25 mouse cellular contexts compared by ENCODE assay signal in the genomic region with DNA sequence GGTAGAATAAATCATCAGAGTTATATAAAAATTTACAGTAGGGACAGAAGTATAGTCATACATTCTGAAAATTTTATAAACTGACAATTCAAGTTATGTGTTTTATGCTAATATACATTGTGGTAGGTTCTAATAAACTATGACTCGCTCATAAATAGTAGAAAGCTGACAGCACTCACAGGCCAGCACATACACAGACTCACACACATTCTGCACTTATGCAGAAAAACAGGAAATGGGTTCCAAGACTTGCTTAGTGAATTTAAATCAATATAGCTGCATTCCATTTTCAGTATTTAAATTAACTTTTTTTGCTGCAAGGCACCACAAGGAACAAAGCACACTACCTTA.
DNase-seq lines count a peak whose midpoint lies in the region; ATAC-seq and TF ChIP-seq lines count a peak whose summit lies in the region.
"Had no signal": no experiment of that assay in that cellular context is flagged by ENCODE, and none has a peak within 500 bp of the region (broad histone marks: within the 10 kb centered on the region; RNA-seq: fewer than 3 reads in every experiment).

No protein-coding gene starts in this region.

- no peaks in the 10 kb centered on the region for H3K36me3 ChIP-seq in hindbrain, embryonic 13.5 days
- H3K36me3 ChIP-seq in hindbrain, embryonic 11.5 days (ENCODE audit: control insufficient read depth, insufficient read depth, low read length): no peaks in the 10 kb centered on the region
- H3K36me3 ChIP-seq in stomach, embryonic 16.5 days (ENCODE audit: control insufficient read depth, insufficient read depth, low read length): no peaks in the 10 kb centered on the region
- no peaks in the 10 kb centered on the region for H3K36me3 ChIP-seq in stomach, postnatal 0 days (ENCODE audit: control insufficient read depth, insufficient read depth, low read length)
- H3K36me3 ChIP-seq in hindbrain, postnatal 0 days (ENCODE audit: insufficient read depth, low read length): no peaks in the 10 kb centered on the region
- no peaks in the 10 kb centered on the region for H3K36me3 ChIP-seq in lung, postnatal 0 days (ENCODE audit: insufficient read depth, low read length)
- no peaks in the 10 kb centered on the region for H3K36me3 ChIP-seq in heart, embryonic 11.5 days (ENCODE audit: control insufficient read depth, insufficient read depth, low read length)
- H3K36me3 ChIP-seq: embryonic facial prominence, embryonic 13.5 days; heart, embryonic 10.5 days; liver, embryonic 15.5 days had no signal

- 0 out of 2 replicates have a peak, but pooled peaks have one; percentile 23 for ATAC-seq in hindbrain, embryonic 13.5 days (ENCODE audit: low FRiP score)
- ATAC-seq in hindbrain, embryonic 11.5 days (ENCODE audit: low FRiP score): no peak; the same call in 1 of the 2 replicates
- ATAC-seq in stomach, embryonic 16.5 days (ENCODE audit: insufficient read depth, low FRiP score): 0 out of 2 replicates have a peak, but pooled peaks have one; percentile 10
- ATAC-seq in stomach, postnatal 0 days (ENCODE audit: low FRiP score, low TSS enrichment): no peak
- ATAC-seq in hindbrain, postnatal 0 days: 0 out of 2 replicates have a peak, but pooled peaks have one; percentile 21
- ATAC-seq in lung, postnatal 0 days: no peak
- no peak for ATAC-seq in heart, embryonic 11.5 days (replicated peaks; ENCODE audit: insufficient number of reproducible peaks, low FRiP score, low TSS enrichment)
- ATAC-seq: CD4-positive, CD25-positive, alpha-beta regulatory T cell, adult 4 months; intestine, postnatal 0 days had no signal

- H3K9me3 ChIP-seq in hindbrain, embryonic 13.5 days: no peaks in the 10 kb centered on the region
- H3K9me3 ChIP-seq in hindbrain, embryonic 11.5 days (ENCODE audit: control insufficient read depth, low read length): no peaks in the 10 kb centered on the region
- H3K9me3 ChIP-seq in stomach, embryonic 16.5 days (replicated peaks; ENCODE audit: control insufficient read depth, low read length): no peaks in the 10 kb centered on the region
- no peaks in the 10 kb centered on the region for H3K9me3 ChIP-seq in stomach, postnatal 0 days (ENCODE audit: control insufficient read depth, low read length)
- no peaks in the 10 kb centered on the region for H3K9me3 ChIP-seq in hindbrain, postnatal 0 days (ENCODE audit: low read length)
- no peaks in the 10 kb centered on the region for H3K9me3 ChIP-seq in lung, postnatal 0 days (ENCODE audit: low read length)
- H3K9me3 ChIP-seq in heart, embryonic 11.5 days (replicated peaks; ENCODE audit: control insufficient read depth, low read length): no peaks in the 10 kb centered on the region
- H3K9me3 ChIP-seq: embryonic facial prominence, embryonic 13.5 days; heart, embryonic 10.5 days; liver, embryonic 15.5 days had no signal

- no peak overlapping the region for H3K4me3 ChIP-seq in hindbrain, embryonic 13.5 days
- H3K4me3 ChIP-seq in hindbrain, embryonic 11.5 days (ENCODE audit: low read depth, low read length): no peak overlapping the region
- H3K4me3 ChIP-seq in stomach, embryonic 16.5 days (replicated peaks; ENCODE audit: low read length): no peak overlapping the region
- H3K4me3 ChIP-seq in stomach, postnatal 0 days (ENCODE audit: low read depth, low read length): no peak overlapping the region
- no peak overlapping the region for H3K4me3 ChIP-seq in hindbrain, postnatal 0 days (ENCODE audit: low read length)
- no peak overlapping the region for H3K4me3 ChIP-seq in lung, postnatal 0 days (ENCODE audit: low read depth, low read length)
- no peak overlapping the region for H3K4me3 ChIP-seq in heart, embryonic 11.5 days (ENCODE audit: low read depth, low read length)
- H3K4me3 ChIP-seq: embryonic facial prominence, embryonic 13.5 days; heart, embryonic 10.5 days; liver, embryonic 15.5 days had no signal

- 92% methylated on average over 1 of the region's 1 CpGs for WGBS in hindbrain, embryonic 13.5 days
- WGBS in hindbrain, embryonic 11.5 days: 85% methylated on average over 1 of the region's 1 CpGs
- WGBS in stomach, embryonic 16.5 days: 60% methylated on average over 1 of the region's 1 CpGs
- WGBS in stomach, postnatal 0 days: 60% methylated on average over 1 of the region's 1 CpGs
- WGBS in hindbrain, postnatal 0 days: 87% methylated on average over 1 of the region's 1 CpGs
- WGBS in lung, postnatal 0 days: 79% methylated on average over 1 of the region's 1 CpGs
- 87% methylated on average over 1 of the region's 1 CpGs for WGBS in heart, embryonic 11.5 days (ENCODE audit: insufficient replicate concordance)

- TF ChIP-seq EP300 in stomach, postnatal 0 days (optimal IDR thresholded peaks at IDR 0.05): no peak
- TF ChIP-seq EP300 in lung, postnatal 0 days (IDR thresholded peaks at IDR 0.05): no peak

- no peak overlapping the region for H3K9ac ChIP-seq in hindbrain, embryonic 13.5 days
- no peak overlapping the region for H3K9ac ChIP-seq in hindbrain, embryonic 11.5 days (ENCODE audit: low read depth, low read length)
- H3K9ac ChIP-seq in stomach, embryonic 16.5 days (ENCODE audit: low read length): no peak overlapping the region
- no peak overlapping the region for H3K9ac ChIP-seq in stomach, postnatal 0 days (ENCODE audit: low read length)
- H3K9ac ChIP-seq in hindbrain, postnatal 0 days (replicated peaks; ENCODE audit: low read length): no peak overlapping the region
- no peak overlapping the region for H3K9ac ChIP-seq in lung, postnatal 0 days (replicated peaks; ENCODE audit: low read depth)
- H3K9ac ChIP-seq in heart, embryonic 11.5 days (ENCODE audit: low read depth, low read length): no peak overlapping the region
- H3K9ac ChIP-seq: embryonic facial prominence, embryonic 13.5 days; liver, embryonic 15.5 days; lung, embryonic 14.5 days had no signal

- no peak overlapping the region for H3K27ac ChIP-seq in hindbrain, embryonic 13.5 days
- no peak overlapping the region for H3K27ac ChIP-seq in hindbrain, embryonic 11.5 days (ENCODE audit: low read depth, low read length)
- H3K27ac ChIP-seq in stomach, embryonic 16.5 days (ENCODE audit: low read length): no peak overlapping the region
- no peak overlapping the region for H3K27ac ChIP-seq in stomach, postnatal 0 days (replicated peaks)
- no peak overlapping the region for H3K27ac ChIP-seq in hindbrain, postnatal 0 days
- H3K27ac ChIP-seq in lung, postnatal 0 days (ENCODE audit: low read length): no peak overlapping the region
- H3K27ac ChIP-seq in heart, embryonic 11.5 days (ENCODE audit: low read depth, low read length): no peak overlapping the region
- H3K27ac ChIP-seq: embryonic facial prominence, embryonic 13.5 days; heart, embryonic 10.5 days; liver, embryonic 15.5 days had no signal

- TF ChIP-seq CTCF in stomach, postnatal 0 days (IDR thresholded peaks at IDR 0.05; ENCODE audit: low read depth): no peak
- no peak for TF ChIP-seq CTCF in hindbrain, postnatal 0 days (IDR thresholded peaks at IDR 0.05; ENCODE audit: low read depth)
- TF ChIP-seq CTCF in lung, postnatal 0 days (IDR thresholded peaks at IDR 0.05): no peak

- no peak overlapping the region for H3K4me2 ChIP-seq in hindbrain, embryonic 13.5 days
- H3K4me2 ChIP-seq in hindbrain, embryonic 11.5 days (replicated peaks; ENCODE audit: low read depth, low read length): no peak overlapping the region
- H3K4me2 ChIP-seq in stomach, embryonic 16.5 days (ENCODE audit: low read depth, low read length): no peak overlapping the region
- no peak overlapping the region for H3K4me2 ChIP-seq in stomach, postnatal 0 days (replicated peaks; ENCODE audit: low read depth)
- H3K4me2 ChIP-seq in hindbrain, postnatal 0 days (ENCODE audit: low read depth, low read length): no peak overlapping the region
- H3K4me2 ChIP-seq in lung, postnatal 0 days (replicated peaks; ENCODE audit: low read depth, low read length): no peak overlapping the region
- no peak overlapping the region for H3K4me2 ChIP-seq in heart, embryonic 11.5 days
- H3K4me2 ChIP-seq: embryonic facial prominence, embryonic 13.5 days; liver, embryonic 15.5 days; lung, embryonic 14.5 days; midbrain, embryonic 11.5 days had no signal

- H3K4me1 ChIP-seq in hindbrain, embryonic 13.5 days (replicated peaks): peaks cover 14% of the 10 kb centered on the region
- H3K4me1 ChIP-seq in hindbrain, embryonic 11.5 days (replicated peaks; ENCODE audit: control insufficient read depth, insufficient read depth, low read length): no peaks in the 10 kb centered on the region
- H3K4me1 ChIP-seq in stomach, embryonic 16.5 days (ENCODE audit: control insufficient read depth, insufficient read depth, low read length): no peaks in the 10 kb centered on the region
- H3K4me1 ChIP-seq in stomach, postnatal 0 days (replicated peaks; ENCODE audit: control insufficient read depth, insufficient read depth): no peaks in the 10 kb centered on the region
- H3K4me1 ChIP-seq in hindbrain, postnatal 0 days (ENCODE audit: insufficient read depth, low read length): no peaks in the 10 kb centered on the region
- H3K4me1 ChIP-seq in lung, postnatal 0 days (ENCODE audit: insufficient read depth, low read depth, low read length): no peaks in the 10 kb centered on the region
- no peaks in the 10 kb centered on the region for H3K4me1 ChIP-seq in heart, embryonic 11.5 days (ENCODE audit: control insufficient read depth, insufficient read depth, low read length)
- H3K4me1 ChIP-seq: heart, embryonic 10.5 days; liver, embryonic 15.5 days had no signal

- H3K27me3 ChIP-seq in hindbrain, embryonic 13.5 days: no peaks in the 10 kb centered on the region
- H3K27me3 ChIP-seq in hindbrain, embryonic 11.5 days (ENCODE audit: control insufficient read depth, insufficient read depth, low read length): no peaks in the 10 kb centered on the region
- no peaks in the 10 kb centered on the region for H3K27me3 ChIP-seq in stomach, embryonic 16.5 days (ENCODE audit: control insufficient read depth, insufficient read depth, low read length)
- no peaks in the 10 kb centered on the region for H3K27me3 ChIP-seq in stomach, postnatal 0 days (ENCODE audit: control insufficient read depth, insufficient read depth, low read length)
- no peaks in the 10 kb centered on the region for H3K27me3 ChIP-seq in hindbrain, postnatal 0 days (ENCODE audit: insufficient read depth, low read length)
- H3K27me3 ChIP-seq in lung, postnatal 0 days (replicated peaks; ENCODE audit: insufficient read depth, low read length): no peaks in the 10 kb centered on the region
- no peaks in the 10 kb centered on the region for H3K27me3 ChIP-seq in heart, embryonic 11.5 days (ENCODE audit: control insufficient read depth, insufficient read depth, low read length)
- H3K27me3 ChIP-seq: embryonic facial prominence, embryonic 13.5 days; liver, embryonic 15.5 days had no signal

- DNase-seq in hindbrain, embryonic 11.5 days (ENCODE audit: low spot score): no peak
- DNase-seq in stomach, postnatal 0 days (ENCODE audit: low spot score): no peak
- no peak for DNase-seq in hindbrain, postnatal 0 days (ENCODE audit: low spot score)
- DNase-seq in retina, embryonic 14.5 days (ENCODE audit: low spot score): no peak
- no peak for DNase-seq in lung, postnatal 0 days (ENCODE audit: low spot score)
- DNase-seq: adrenal gland, postnatal 25 days; cerebellum, adult 18-20 months; gastrocnemius, postnatal 14 days; heart, adult 11 months; heart, postnatal 36 days; kidney, adult 9 months; kidney, postnatal 10 days; lung, embryonic 14.5 days; right cerebral cortex, postnatal 14 days; thymus, adult 18-20 months; thymus, postnatal 25 days had no signal

Comparison
In these comparisons a context has a peak if more than half of its experiments do, and no peak if none do; other contexts are left out.
1. ATAC-seq: peak in hindbrain, embryonic 13.5 days (single experiment), stomach, embryonic 16.5 days (single experiment) and hindbrain, postnatal 0 days (single experiment); none in hindbrain, embryonic 11.5 days (single experiment), stomach, postnatal 0 days (single experiment), lung, postnatal 0 days (single experiment) and heart, embryonic 11.5 days (single experiment).